Mouse (Mus musculus): ENCODE results near the gene Slc17a3. TPM values are rescaled to one million over a fixed set of nuclear protein-coding genes. Genes with fewer than 3 reads are reported as not detected.

The Slc17a3 gene
- polyA plus RNA-seq (2012; rRNA removed; ENCODE audit: low replicate concordance): 0.10 TPM in 1 of 2 replicates, not detected in the other

GRCm38 (mm10) chr13:23839308-23839707 lies at the start of gene Slc17a3:
TSS of gene Slc17a3 (plus strand) at chr13:23839434.

DNA sequence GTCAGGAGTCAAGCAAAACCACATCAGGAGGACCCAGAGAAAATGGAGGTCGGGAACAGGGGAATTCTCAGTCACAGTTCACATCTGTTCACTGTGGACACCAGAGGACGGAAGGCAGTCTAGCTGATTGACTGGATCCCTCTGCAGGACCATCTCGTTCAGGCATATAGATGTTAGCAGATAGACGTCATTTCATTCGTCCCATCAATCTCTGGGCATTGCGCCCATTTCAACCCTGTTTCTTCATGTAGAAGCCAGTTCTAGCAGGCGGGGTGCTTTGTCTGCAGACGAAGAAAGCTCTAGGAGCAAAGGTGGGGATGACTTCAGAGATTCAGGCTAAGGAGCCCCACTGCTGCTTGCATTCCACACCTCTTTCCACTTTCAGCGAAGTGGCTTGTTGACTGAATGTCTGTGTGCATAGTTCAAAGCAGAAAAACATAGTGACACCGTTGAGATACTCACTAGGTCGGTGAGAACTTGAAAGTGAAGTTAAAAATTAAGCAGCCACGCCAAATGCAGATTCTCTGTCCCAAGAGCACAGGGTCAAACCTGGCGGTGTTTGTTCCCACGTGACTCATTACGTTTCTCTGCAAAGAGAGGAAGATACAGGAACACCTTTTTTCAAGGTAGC lies 32.7 kb upstream of the Slc17a3 start, which contains the start of gene Slc17a2:
Gene Slc17a2 (plus strand): TSS at position 572 of the 631 bp plus-strand sequence.

DNA sequence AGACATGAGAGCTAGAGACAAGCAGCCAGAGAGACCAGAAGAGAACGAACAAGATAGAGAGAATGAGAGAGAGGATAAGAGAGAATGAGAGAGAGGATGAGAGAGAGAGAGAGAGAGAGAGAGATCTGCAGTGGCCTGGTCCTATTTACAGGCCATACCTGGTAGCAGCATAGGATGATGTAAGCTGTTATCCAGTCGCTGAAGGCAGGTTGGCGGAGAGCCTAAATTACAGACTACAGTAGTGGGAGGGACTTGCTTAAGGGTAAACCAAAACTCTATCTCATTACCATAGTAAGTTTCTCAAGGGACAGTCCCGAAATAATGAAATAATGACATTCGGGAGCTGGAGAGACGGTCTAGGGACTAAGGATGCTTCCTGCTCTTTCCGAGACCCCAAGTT lies 28.2 kb downstream of the Slc17a3 start, which contains the start of gene Slc17a1:
Gene Slc17a1 (plus strand): TSS at position 346 of the 400 bp plus-strand sequence.

Other genes with a start within 250 kb of the Slc17a3 start
- gene Hist1h2be, start 218.3 kb upstream of the Slc17a3 start, polyA plus RNA-seq (2012; rRNA removed; ENCODE audit: low replicate concordance): 3.1 and 3.9 TPM in 2 replicates
- gene Hist1h1e, start 216.9 kb upstream of the Slc17a3 start, polyA plus RNA-seq (2012; rRNA removed; ENCODE audit: low replicate concordance): 1.8 and 2.0 TPM in 2 replicates
- 0.23 and 1.3 TPM in 2 replicates for gene Hist1h2ac, start 155.5 kb upstream of the Slc17a3 start, polyA plus RNA-seq (2012; rRNA removed; ENCODE audit: low replicate concordance)
- 185 and 224 TPM in 2 replicates for gene Hist1h2bc, start 155.2 kb upstream of the Slc17a3 start, polyA plus RNA-seq (2012; rRNA removed; ENCODE audit: low replicate concordance)
- gene Hist1h1t, start 143.6 kb upstream of the Slc17a3 start, polyA plus RNA-seq (2012; rRNA removed; ENCODE audit: low replicate concordance): not detected in 2 replicates
- 2.4 and 6.0 TPM in 2 replicates for gene Hist1h4c, start 141.0 kb upstream of the Slc17a3 start, polyA plus RNA-seq (2012; rRNA removed; ENCODE audit: low replicate concordance)
- gene Hfe, start 128.6 kb upstream of the Slc17a3 start, polyA plus RNA-seq (2012; rRNA removed; ENCODE audit: low replicate concordance): 28.3 and 37.4 TPM in 2 replicates
- 45.0 and 48.4 TPM in 2 replicates for gene Hist1h1c, start 100.6 kb upstream of the Slc17a3 start, polyA plus RNA-seq (2012; rRNA removed; ENCODE audit: low replicate concordance)
- gene Hist1h3c, start 93.8 kb upstream of the Slc17a3 start, polyA plus RNA-seq (2012; rRNA removed; ENCODE audit: low replicate concordance): 2.4 and 16.2 TPM in 2 replicates
- gene Hist1h2bb, start 92.7 kb upstream of the Slc17a3 start, polyA plus RNA-seq (2012; rRNA removed; ENCODE audit: low replicate concordance): 3.7 and 13.5 TPM in 2 replicates
- 1.0 and 14.9 TPM in 2 replicates for gene Hist1h2ab, start 88.3 kb upstream of the Slc17a3 start, polyA plus RNA-seq (2012; rRNA removed; ENCODE audit: low replicate concordance)
- 4.0 and 16.0 TPM in 2 replicates for gene Hist1h3b, start 87.2 kb upstream of the Slc17a3 start, polyA plus RNA-seq (2012; rRNA removed; ENCODE audit: low replicate concordance)
- 1.3 and 6.8 TPM in 2 replicates for gene Hist1h4b, start 82.4 kb upstream of the Slc17a3 start, polyA plus RNA-seq (2012; rRNA removed; ENCODE audit: low replicate concordance)
- 1.6 and 6.5 TPM in 2 replicates for gene Hist1h4a, start 78.2 kb upstream of the Slc17a3 start, polyA plus RNA-seq (2012; rRNA removed; ENCODE audit: low replicate concordance)
- gene Hist1h3a, start 77.0 kb upstream of the Slc17a3 start, polyA plus RNA-seq (2012; rRNA removed; ENCODE audit: low replicate concordance): 3.1 and 16.8 TPM in 2 replicates
- 0.47 TPM in 1 of 2 replicates, not detected in the other for gene Hist1h1a, start 75.8 kb upstream of the Slc17a3 start, polyA plus RNA-seq (2012; rRNA removed; ENCODE audit: low replicate concordance)
- gene Trim38, start 69.5 kb upstream of the Slc17a3 start, polyA plus RNA-seq (2012; rRNA removed; ENCODE audit: low replicate concordance): 0.10 TPM in 1 of 2 replicates, not detected in the other
- gene Slc17a2, start 32.4 kb upstream of the Slc17a3 start, polyA plus RNA-seq (2012; rRNA removed; ENCODE audit: low replicate concordance): 0.25 TPM in 1 of 2 replicates, not detected in the other
- 0.22 and 0.48 TPM in 2 replicates for gene Slc17a1, start 28.3 kb downstream of the Slc17a3 start, polyA plus RNA-seq (2012; rRNA removed; ENCODE audit: low replicate concordance)
- gene Slc17a4, start 75.6 kb downstream of the Slc17a3 start, polyA plus RNA-seq (2012; rRNA removed; ENCODE audit: low replicate concordance): 0.13 TPM in 1 of 2 replicates, not detected in the other
- gene Hist1h2ba, start 94.7 kb downstream of the Slc17a3 start, polyA plus RNA-seq (2012; rRNA removed; ENCODE audit: low replicate concordance): not detected in 2 replicates
- not detected in 2 replicates for gene Hist1h2aa, start 95.0 kb downstream of the Slc17a3 start, polyA plus RNA-seq (2012; rRNA removed; ENCODE audit: low replicate concordance)
- not detected in 2 replicates for gene Scgn, start 151.8 kb downstream of the Slc17a3 start, polyA plus RNA-seq (2012; rRNA removed; ENCODE audit: low replicate concordance)

Data from mammary gland, adult 2 months (tissue).